Mouse (Mus musculus): Measurements from ENCODE around the gene Cldnd2. TPM values are rescaled to one million over a fixed set of nuclear protein-coding genes. Genes with fewer than 3 reads are reported as not detected.

Cldnd2 gene
- polyA plus RNA-seq (2012; fragmentation: generic; extraction: Trizol) = not detected
- long read RNA-seq, experiment 1 = 0 reads
- long read RNA-seq, experiment 2 = 0 reads

DNA sequence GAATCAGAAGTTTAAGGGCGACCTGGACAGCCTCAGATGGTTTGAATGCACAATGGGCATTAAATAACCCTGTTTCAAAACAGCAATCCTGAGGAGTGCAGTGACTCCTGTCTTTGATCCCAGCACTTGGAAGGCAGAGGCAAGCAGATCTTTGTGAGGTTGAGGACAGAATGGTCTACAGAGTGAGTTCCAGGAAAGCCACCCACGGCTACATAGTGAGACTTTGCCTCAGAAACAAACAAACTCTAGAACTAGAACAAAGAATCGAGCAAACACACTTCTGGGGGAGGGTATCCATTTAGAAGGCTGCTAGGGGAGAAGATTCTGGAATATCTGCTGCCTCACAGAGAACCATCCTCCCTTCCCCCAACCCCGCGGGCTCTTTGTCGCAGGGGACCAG lies at the start of gene Cldnd2:
Gene Cldnd2, plus strand, starts transcription at position 301 of the 400 bp plus-strand sequence.
- TF ChIP-seq MAX (IDR thresholded peaks at IDR 0.05) (no peak), MYOD1 (IDR thresholded peaks at IDR 0.05; ENCODE audit: control insufficient read depth, insufficient read length, low read depth) (no peak), CEBPB (IDR thresholded peaks at IDR 0.05; ENCODE audit: low read depth) (no peak), CTCF (IDR thresholded peaks at IDR 0.05; ENCODE audit: control insufficient read depth, insufficient read depth, insufficient read length) (no peak)
- H3K36me3 ChIP-seq (ENCODE audit: control insufficient read depth, insufficient read depth) = no peaks in the 10 kb centered on the region
- H3K4me3 ChIP-seq (ENCODE audit: insufficient read depth, poor library complexity, severe bottlenecking) = no peak within 1 kb of the TSS
- H3K27me3 ChIP-seq (ENCODE audit: control insufficient read depth, insufficient read depth, insufficient read length) = no peaks in the 10 kb centered on the region
- peaks cover 8% of the 10 kb centered on the region for H3K79me3 ChIP-seq (ENCODE audit: low read depth)
- no peak within 1 kb of the TSS for H3ac ChIP-seq (ENCODE audit: control insufficient read depth, insufficient read length, low read depth)
- peaks cover 14% of the 10 kb centered on the region for H3K79me2 ChIP-seq (ENCODE audit: control insufficient read depth, insufficient read depth)

DNA sequence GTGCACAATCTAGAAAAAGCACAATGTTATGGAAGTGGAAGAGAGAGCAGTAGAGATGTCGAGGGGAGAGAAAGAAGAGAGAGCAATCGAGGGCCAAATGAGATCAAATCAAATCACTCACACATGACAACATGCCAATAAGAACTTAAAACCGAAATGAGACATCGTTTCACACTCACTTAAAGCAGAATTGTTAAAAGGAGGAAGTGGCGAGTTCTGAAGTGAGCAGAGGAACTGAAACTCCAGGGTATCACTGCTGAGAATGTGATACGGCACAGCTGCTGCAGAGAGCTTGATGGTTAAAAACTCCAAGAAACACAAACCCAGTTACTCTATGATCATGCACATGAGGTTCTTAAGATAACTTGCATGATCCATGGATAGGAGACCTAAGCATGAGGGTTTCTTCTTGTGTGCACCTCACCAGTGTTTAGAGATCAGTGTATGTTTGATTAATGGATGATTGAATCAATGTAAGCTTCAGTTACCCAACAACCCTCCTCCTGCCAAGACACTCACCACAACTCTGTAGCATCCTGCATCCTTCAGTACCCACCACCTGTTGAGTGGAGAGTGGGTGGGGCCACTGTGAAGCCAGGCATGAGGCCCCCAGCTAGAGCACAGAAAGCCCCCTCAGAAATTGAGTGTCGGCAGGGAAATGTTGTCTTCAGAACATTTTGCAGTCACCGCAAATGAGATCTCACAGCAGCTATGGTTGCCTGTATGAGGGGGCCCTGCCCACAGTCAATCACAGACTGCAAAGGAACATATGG lies 48.0 kb upstream of the Cldnd2 start:
- H3K79me3 ChIP-seq (ENCODE audit: low read depth) = no peaks in the 10 kb centered on the region
- no peaks in the 10 kb centered on the region for H3K36me3 ChIP-seq (ENCODE audit: control insufficient read depth, insufficient read depth)
- no peaks in the 10 kb centered on the region for H3K27me3 ChIP-seq (ENCODE audit: control insufficient read depth, insufficient read depth, insufficient read length)
- no peak overlapping the region for H3K4me3 ChIP-seq (ENCODE audit: insufficient read depth, poor library complexity, severe bottlenecking)
- no peaks in the 10 kb centered on the region for H3K79me2 ChIP-seq (ENCODE audit: control insufficient read depth, insufficient read depth)
- no peak overlapping the region for H3ac ChIP-seq (ENCODE audit: control insufficient read depth, insufficient read length, low read depth)
- TF ChIP-seq USF1 (IDR thresholded peaks at IDR 0.05; ENCODE audit: low read depth) (no peak), CEBPB (IDR thresholded peaks at IDR 0.05; ENCODE audit: low read depth) (no peak), FOSL1 (IDR thresholded peaks at IDR 0.05; ENCODE audit: insufficient read depth, low read length, poor library complexity, severe bottlenecking) (no peak), MYOG (IDR thresholded peaks at IDR 0.05; ENCODE audit: control insufficient read depth, extremely low read depth, insufficient read length) (no peak), CTCF (IDR thresholded peaks at IDR 0.05; ENCODE audit: control insufficient read depth, insufficient read depth, insufficient read length) (no peak), MAX (IDR thresholded peaks at IDR 0.05) (no peak), MYOD1 (IDR thresholded peaks at IDR 0.05; ENCODE audit: control insufficient read depth, insufficient read length, low read depth) (no peak)

DNA sequence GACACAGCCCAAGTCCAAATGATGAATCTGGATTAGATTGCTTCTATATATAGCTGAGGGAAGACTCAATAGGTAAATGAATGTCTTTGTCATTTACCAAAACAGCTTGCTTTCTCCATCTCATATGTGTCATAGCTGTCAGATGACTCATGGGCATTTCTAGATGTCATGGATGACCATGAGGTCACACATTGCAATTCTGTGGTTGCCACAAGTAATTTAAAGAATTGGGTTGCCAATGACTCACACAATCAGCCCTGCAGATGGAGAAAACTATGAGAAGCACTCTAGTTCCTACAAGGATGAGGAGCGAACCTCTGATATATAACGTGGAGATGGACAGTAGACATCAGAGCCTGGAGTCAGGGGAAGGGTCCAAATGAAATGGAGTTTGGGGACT lies 41.1 kb upstream of the Cldnd2 start:
- Histone ChIP-seq H3K36me3 (ENCODE audit: control insufficient read depth, insufficient read depth) (no peaks in the 10 kb centered on the region), H3K27me3 (ENCODE audit: control insufficient read depth, insufficient read depth, insufficient read length) (no peaks in the 10 kb centered on the region), H3K79me2 (ENCODE audit: control insufficient read depth, insufficient read depth) (no peaks in the 10 kb centered on the region), H3ac (ENCODE audit: control insufficient read depth, insufficient read length, low read depth) (no peak overlapping the region), H3K4me3 (ENCODE audit: insufficient read depth, poor library complexity, severe bottlenecking) (no peak overlapping the region), H3K79me3 (ENCODE audit: low read depth) (no peaks in the 10 kb centered on the region)
- TF ChIP-seq USF1 (IDR thresholded peaks at IDR 0.05; ENCODE audit: low read depth) (no peak), MYOG (IDR thresholded peaks at IDR 0.05; ENCODE audit: control insufficient read depth, extremely low read depth, insufficient read length) (no peak), FOSL1 (IDR thresholded peaks at IDR 0.05; ENCODE audit: insufficient read depth, low read length, poor library complexity, severe bottlenecking) (peak; percentile 89), MYOD1 (IDR thresholded peaks at IDR 0.05; ENCODE audit: control insufficient read depth, insufficient read length, low read depth) (peak; percentile 43), CTCF (IDR thresholded peaks at IDR 0.05; ENCODE audit: control insufficient read depth, insufficient read depth, insufficient read length) (no peak), MAX (IDR thresholded peaks at IDR 0.05) (peak; percentile 41), CEBPB (IDR thresholded peaks at IDR 0.05; ENCODE audit: low read depth) (peak; percentile 51)

GRCm38 (mm10) chr7:43402718-43403117 lies 37.9 kb upstream of the Cldnd2 start:
- Histone ChIP-seq H3K4me3 (ENCODE audit: insufficient read depth, poor library complexity, severe bottlenecking) (no peak overlapping the region), H3ac (ENCODE audit: control insufficient read depth, insufficient read length, low read depth) (no peak overlapping the region), H3K79me3 (ENCODE audit: low read depth) (no peaks in the 10 kb centered on the region), H3K36me3 (ENCODE audit: control insufficient read depth, insufficient read depth) (no peaks in the 10 kb centered on the region), H3K79me2 (ENCODE audit: control insufficient read depth, insufficient read depth) (no peaks in the 10 kb centered on the region), H3K27me3 (ENCODE audit: control insufficient read depth, insufficient read depth, insufficient read length) (no peaks in the 10 kb centered on the region)
- no peak for TF ChIP-seq USF1 (IDR thresholded peaks at IDR 0.05; ENCODE audit: low read depth)
- TF ChIP-seq CEBPB (IDR thresholded peaks at IDR 0.05; ENCODE audit: low read depth) = no peak
- no peak for TF ChIP-seq CTCF (IDR thresholded peaks at IDR 0.05; ENCODE audit: control insufficient read depth, insufficient read depth, insufficient read length)
- TF ChIP-seq MYOG (IDR thresholded peaks at IDR 0.05; ENCODE audit: control insufficient read depth, extremely low read depth, insufficient read length) = no peak
- no peak for TF ChIP-seq MAX (IDR thresholded peaks at IDR 0.05)

DNA sequence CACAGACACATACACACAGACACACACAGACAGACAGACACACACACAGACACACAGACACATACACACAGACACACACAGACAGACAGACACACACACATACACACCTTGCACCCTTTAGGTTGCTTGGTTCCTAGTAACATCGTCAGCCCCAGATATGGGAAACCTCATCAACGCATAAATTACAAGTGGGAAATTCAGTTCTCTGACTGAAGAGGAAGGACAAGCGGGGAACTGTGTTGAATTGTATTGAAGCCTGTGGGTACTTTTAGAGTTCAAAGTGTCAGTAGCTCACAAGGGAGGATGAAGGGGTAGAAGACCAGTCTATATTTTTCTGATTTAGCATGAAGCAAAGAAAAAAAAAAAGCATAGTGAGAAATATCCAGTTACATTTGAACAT lies 33.0 kb upstream of the Cldnd2 start:
- Histone ChIP-seq H3K79me2 (ENCODE audit: control insufficient read depth, insufficient read depth) (no peaks in the 10 kb centered on the region), H3K79me3 (ENCODE audit: low read depth) (no peaks in the 10 kb centered on the region), H3K4me3 (ENCODE audit: insufficient read depth, poor library complexity, severe bottlenecking) (no peak overlapping the region), H3K36me3 (ENCODE audit: control insufficient read depth, insufficient read depth) (no peaks in the 10 kb centered on the region), H3K27me3 (ENCODE audit: control insufficient read depth, insufficient read depth, insufficient read length) (no peaks in the 10 kb centered on the region), H3ac (ENCODE audit: control insufficient read depth, insufficient read length, low read depth) (no peak overlapping the region)
- TF ChIP-seq USF1 (IDR thresholded peaks at IDR 0.05; ENCODE audit: low read depth) = no peak
- TF ChIP-seq MAX (IDR thresholded peaks at IDR 0.05) = no peak
- TF ChIP-seq MYOG (IDR thresholded peaks at IDR 0.05; ENCODE audit: control insufficient read depth, extremely low read depth, insufficient read length) = no peak
- TF ChIP-seq CTCF (IDR thresholded peaks at IDR 0.05; ENCODE audit: control insufficient read depth, insufficient read depth, insufficient read length) = no peak
- TF ChIP-seq MYOD1 (IDR thresholded peaks at IDR 0.05; ENCODE audit: control insufficient read depth, insufficient read length, low read depth) = no peak
- TF ChIP-seq CEBPB (IDR thresholded peaks at IDR 0.05; ENCODE audit: low read depth) = no peak
- TF ChIP-seq FOSL1 (IDR thresholded peaks at IDR 0.05; ENCODE audit: insufficient read depth, low read length, poor library complexity, severe bottlenecking) = no peak

All from C2C12 (cell line).